Mouse (Mus musculus) urinary bladder, postnatal 36 days (tissue): ENCODE measurements around the gene Tprgl.

Source experiments
- DNase-seq, 2 experiments: peaks; one replicate each; pipeline ENCODE4 v3.0.0; 2022; ENCODE audit warnings: low spot score in 2 of 2, mixed read lengths in 1 of 2

Tprgl gene

DNA sequence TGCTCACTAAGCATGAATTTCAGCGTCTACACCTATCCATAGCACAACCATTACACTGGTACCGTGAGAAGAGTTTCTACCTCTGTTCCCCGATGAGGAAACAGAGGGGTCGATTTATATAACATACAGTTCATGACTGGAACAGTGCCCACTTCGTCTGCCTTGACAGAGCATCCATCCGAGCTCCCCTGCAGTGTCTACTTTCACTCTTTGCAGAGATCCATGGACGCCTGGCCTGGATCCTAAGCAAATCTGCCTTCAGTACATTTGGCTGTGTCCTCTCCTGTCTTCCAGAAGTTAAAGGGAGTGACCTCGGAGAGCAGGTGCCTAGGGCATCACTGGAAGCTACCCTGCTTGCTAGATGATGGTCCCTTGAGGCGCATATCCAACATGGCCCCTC lies 41.3 kb downstream of the Tprgl start:
- DNase-seq: no peak

DNA sequence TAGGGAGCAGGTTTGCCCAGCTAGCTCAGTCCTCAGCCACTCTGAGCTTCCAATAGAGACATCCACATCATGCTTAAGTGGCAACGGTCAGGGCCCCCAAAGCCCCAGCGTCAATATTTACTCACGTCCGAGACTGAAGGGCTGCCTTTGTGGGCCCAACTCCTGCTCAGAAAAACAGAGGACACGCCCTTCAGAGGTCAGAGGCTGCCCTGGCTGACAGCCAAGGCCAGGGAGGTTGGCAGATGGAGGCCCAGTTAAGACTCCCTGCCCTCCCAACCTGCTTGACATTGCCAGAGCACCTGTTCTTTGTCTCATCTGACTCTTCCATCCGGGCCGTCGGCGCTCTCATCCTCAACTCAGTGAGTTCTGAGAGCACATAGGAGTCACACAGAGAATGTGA lies 41.7 kb downstream of the Tprgl start:
- no peak for DNase-seq

GRCm38 (mm10) chr4:154116421-154116820 lies 44.0 kb downstream of the Tprgl start:
- no peak for DNase-seq

DNA sequence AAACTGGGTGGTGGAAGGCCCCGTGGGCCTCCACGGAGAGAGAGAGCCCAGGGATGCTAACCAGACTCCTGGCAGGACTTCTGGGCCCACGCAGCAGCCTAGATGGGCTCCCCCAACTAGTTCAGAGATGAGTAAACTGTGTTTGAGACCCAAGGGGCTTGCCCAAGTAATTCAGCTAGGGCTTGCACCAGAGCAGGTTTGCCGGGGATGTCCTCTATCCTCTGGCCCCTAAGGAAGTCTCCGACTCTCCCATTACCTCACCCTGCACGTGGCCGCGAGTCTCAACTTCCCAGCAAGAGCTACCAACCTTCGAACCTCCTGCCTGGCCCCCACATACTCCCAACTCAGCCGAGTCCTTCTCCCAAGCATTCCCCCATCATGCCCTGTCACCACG lies 50.6 kb downstream of the Tprgl start:
- no peak for DNase-seq

DNA sequence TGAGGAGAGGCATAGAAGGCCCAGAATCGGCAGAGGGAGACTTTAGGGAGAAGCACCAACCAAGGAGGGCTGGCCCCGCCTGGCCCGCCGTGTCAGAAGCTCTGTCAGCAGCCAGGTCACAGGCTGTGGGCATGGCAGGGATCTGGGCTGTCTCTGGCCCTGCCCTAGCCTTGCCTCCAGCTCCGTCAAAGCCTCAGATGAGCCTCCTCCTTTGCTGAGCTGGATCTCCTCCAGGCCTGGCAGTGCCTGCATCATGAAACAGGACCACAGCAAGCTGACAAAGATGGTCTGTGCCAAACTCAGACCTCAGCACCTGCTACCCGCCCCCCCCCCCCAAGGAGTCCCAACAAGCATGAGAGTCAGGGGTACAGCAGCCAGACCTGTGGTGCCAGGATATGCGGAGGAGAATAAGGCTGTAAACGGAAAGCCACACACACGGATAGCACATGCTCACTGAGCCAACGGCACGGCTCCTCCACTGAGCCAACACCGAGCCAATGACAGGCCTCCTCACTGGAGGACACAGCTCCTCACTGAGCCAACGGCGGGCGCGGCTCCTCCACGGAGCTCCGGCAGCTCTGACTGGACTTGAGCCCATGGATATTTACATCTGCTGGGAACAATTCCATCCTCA lies 51.1 kb downstream of the Tprgl start:
- no peak for DNase-seq
